Mouse (Mus musculus) liver, postnatal 0 days (tissue): ENCODE results near the gene Cox20. TPM values are rescaled to one million over a fixed set of nuclear protein-coding genes. Genes with fewer than 3 reads are reported as not detected.
A peak's percentile ranks its signal among the peaks of the same experiment; 100 is the strongest.
"Not testable (repeated sequence)": the region's sequence is repeated elsewhere in the genome, so short reads cannot be mapped to it uniquely, and the experiment has no call there.

Experiments used
- ATAC-seq: fragments of 200-750 bp; cut with Nextera tagmentation; 2 replicates; pipeline ENCODE4 v1.8.0; 2017; ENCODE audit warnings: mild to moderate bottlenecking, moderate library complexity
- DNase-seq: peaks from one replicate; pipeline ENCODE4 v3.0.0-alpha.2; 2016
- H3K27ac ChIP-seq: fragments of 300-500 bp; sonication (generic); 2 replicates; pipeline ENCODE4 v1.5.1; 2014; ENCODE audit warnings: antibody characterized with exemption, moderate library complexity, mild to moderate bottlenecking, low read depth
- H3K27me3 ChIP-seq: fragments of 300-500 bp; sonication (generic); 2 replicates; pipeline ENCODE4 v1.6.1; 2014; ENCODE audit warnings: low read length, control low read depth, mixed read lengths; ENCODE audit not compliant: insufficient read depth
- H3K36me3 ChIP-seq: fragments of 300-500 bp; sonication (generic); replicated peaks from 2 replicates; pipeline ENCODE4 v1.6.1; 2014; ENCODE audit warnings: mild to moderate bottlenecking, control low read depth, low read length, moderate library complexity, mixed read lengths; ENCODE audit not compliant: insufficient read depth
- H3K4me1 ChIP-seq: fragments of 300-500 bp; sonication (generic); 2 replicates; pipeline ENCODE4 v1.6.1; 2014; ENCODE audit warnings: antibody characterized with exemption, mild to moderate bottlenecking, control low read depth; ENCODE audit not compliant: insufficient read depth
- H3K4me2 ChIP-seq: fragments of 300-500 bp; sonication (generic); 2 replicates; pipeline ENCODE4 v1.6.1; 2014; ENCODE audit warnings: low read depth, mild to moderate bottlenecking, low read length, moderate library complexity, mixed read lengths
- H3K4me3 ChIP-seq: fragments of 300-500 bp; sonication (generic); 2 replicates; pipeline ENCODE4 v1.5.1; 2014; ENCODE audit warnings: low read depth, low read length
- H3K9ac ChIP-seq: fragments of 300-500 bp; sonication (generic); replicated peaks from 2 replicates; pipeline ENCODE4 v1.6.1; 2014; ENCODE audit warnings: mild to moderate bottlenecking, moderate library complexity
- H3K9me3 ChIP-seq: fragments of 300-500 bp; sonication (generic); 2 replicates; pipeline ENCODE4 v1.6.1; 2016; ENCODE audit warnings: mild to moderate bottlenecking, control low read depth, low read length, mixed read lengths
- CTCF ChIP-seq: sonication (generic); IDR thresholded peaks from 2 replicates; pipeline ENCODE4 v1.5.1; 2016; ENCODE audit warnings: antibody characterized with exemption, low read depth
- EP300 ChIP-seq: IDR thresholded peaks from 2 replicates; pipeline ENCODE4 v1.6.1; 2016; ENCODE audit warnings: antibody characterized with exemption, low read depth, mild to moderate bottlenecking
- WGBS: fragments of 180-500 bp; shearing (Covaris S2); extraction: QIAGEN DNeasy Blood & Tissue Kit; methylation state at CpG from one replicate; pipeline ENCODE4 v1.1.7; 2014; ENCODE audit not compliant: insufficient replicate concordance; 5-methylcytosine and 5-hydroxymethylcytosine counted together
- polyA plus RNA-seq: library from polyadenylated mRNA; unstranded; fragments of >200 nt; fragmentation: Nextera tagmentation; extraction: Ambion mirVana; gene quantifications from 2 replicates; pipeline ENCODE4 v1.2.1, GENCODE M21; 2015

The Cox20 gene
- polyA plus RNA-seq, 1 experiment from 2014 or later = 98.3 TPM

GRCm38 (mm10) chr1:178283946-178284720, 34.8 kb upstream of the Cox20 start:
- no peaks in the 10 kb centered on the region for H3K36me3 ChIP-seq
- H3K4me2 ChIP-seq = no peak overlapping the region
- no peak for ATAC-seq
- H3K27me3 ChIP-seq = no peaks in the 10 kb centered on the region
- no peak overlapping the region for H3K4me3 ChIP-seq
- H3K9me3 ChIP-seq = no peaks in the 10 kb centered on the region
- DNase-seq = no peak
- TF ChIP-seq CTCF = no peak
- no peak for TF ChIP-seq EP300
- no peak overlapping the region for H3K9ac ChIP-seq
- WGBS = 57% methylated on average over 2 of the region's 2 CpGs
- no peaks in the 10 kb centered on the region for H3K4me1 ChIP-seq
- H3K27ac ChIP-seq = no peak overlapping the region

DNA sequence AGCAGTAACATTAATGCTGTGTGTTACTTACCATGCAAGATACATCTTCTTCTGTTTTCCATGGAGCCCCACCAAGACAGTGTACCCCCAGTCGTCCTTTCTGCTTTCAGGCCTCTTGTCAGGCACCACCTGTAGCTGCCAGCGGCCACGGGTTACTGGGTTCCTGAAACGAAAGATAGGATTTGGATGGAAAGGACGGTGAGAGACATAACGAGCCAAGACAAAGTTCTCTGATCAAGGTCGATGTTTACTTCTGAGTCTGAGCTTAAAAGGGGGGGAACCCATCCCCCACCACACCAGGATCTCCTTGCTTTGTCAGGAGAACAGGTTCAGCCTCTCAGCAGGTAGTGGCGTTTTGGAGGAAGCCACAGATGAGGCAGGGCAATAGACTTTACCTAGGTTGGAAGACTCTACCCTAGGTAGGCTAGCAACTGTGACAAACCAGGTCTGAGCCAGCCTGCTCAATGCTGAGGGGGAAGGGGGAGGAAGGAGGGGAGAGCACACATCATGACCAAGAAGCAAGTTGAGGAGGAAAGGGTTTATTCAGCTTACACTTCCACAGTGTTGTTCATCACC, 31.2 kb upstream of the Cox20 start:
- H3K4me1 ChIP-seq = no peaks in the 10 kb centered on the region
- H3K9me3 ChIP-seq = no peaks in the 10 kb centered on the region
- no peak for DNase-seq
- no peak overlapping the region for H3K9ac ChIP-seq
- TF ChIP-seq EP300 = no peak
- TF ChIP-seq CTCF = no peak
- no peaks in the 10 kb centered on the region for H3K27me3 ChIP-seq
- WGBS = 59% methylated on average over 8 of the region's 8 CpGs
- H3K27ac ChIP-seq = no peak overlapping the region
- no peak for ATAC-seq
- H3K36me3 ChIP-seq = no peaks in the 10 kb centered on the region
- H3K4me3 ChIP-seq = no peak overlapping the region
- H3K4me2 ChIP-seq = no peak overlapping the region

- Histone ChIP-seq H3K27me3 (no peaks in the 10 kb centered on the region), H3K9ac (no peak overlapping the region), H3K4me1 (no peaks in the 10 kb centered on the region), H3K36me3 (no peaks in the 10 kb centered on the region), H3K4me3 (no peak overlapping the region), H3K4me2 (no peak overlapping the region), H3K27ac (no peak overlapping the region), H3K9me3 (no peaks in the 10 kb centered on the region)
- DNase-seq (no peak), ATAC-seq (no peak)
- 70% methylated on average over 3 of the region's 3 CpGs for WGBS
- TF ChIP-seq CTCF (no peak), EP300 (no peak)
Observed at GRCm38 (mm10) chr1:178291716-178292115, 27.2 kb upstream of the Cox20 start.

DNA sequence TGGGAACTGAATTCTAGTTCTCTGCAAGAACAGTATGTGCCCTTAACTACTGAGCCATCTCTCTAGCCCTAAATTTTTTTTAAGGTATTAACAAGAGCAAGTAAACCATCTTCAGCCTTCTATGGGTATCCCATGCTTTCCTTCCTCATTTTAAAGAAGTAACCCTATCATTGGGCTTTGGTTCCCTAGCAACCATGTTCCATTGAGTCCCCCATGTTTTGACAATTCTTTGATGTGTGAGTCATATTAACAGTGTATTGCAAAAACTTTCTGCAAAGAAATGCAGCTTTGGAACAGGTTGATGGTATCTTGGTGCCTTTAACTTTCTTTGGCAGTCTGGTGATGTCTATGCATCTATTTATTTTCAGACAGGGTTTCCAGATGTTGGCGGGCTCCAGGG, 24.9 kb upstream of the Cox20 start:
- Histone ChIP-seq H3K4me1 (no peaks in the 10 kb centered on the region), H3K9ac (no peak overlapping the region), H3K9me3 (no peaks in the 10 kb centered on the region), H3K27ac (no peak overlapping the region), H3K4me2 (no peak overlapping the region), H3K27me3 (no peaks in the 10 kb centered on the region), H3K36me3 (no peaks in the 10 kb centered on the region), H3K4me3 (no peak overlapping the region)
- TF ChIP-seq EP300 (no peak), CTCF (no peak)
- ATAC-seq = no peak
- DNase-seq = no peak
- 78% methylated on average over 1 of the region's 1 CpGs for WGBS

DNA sequence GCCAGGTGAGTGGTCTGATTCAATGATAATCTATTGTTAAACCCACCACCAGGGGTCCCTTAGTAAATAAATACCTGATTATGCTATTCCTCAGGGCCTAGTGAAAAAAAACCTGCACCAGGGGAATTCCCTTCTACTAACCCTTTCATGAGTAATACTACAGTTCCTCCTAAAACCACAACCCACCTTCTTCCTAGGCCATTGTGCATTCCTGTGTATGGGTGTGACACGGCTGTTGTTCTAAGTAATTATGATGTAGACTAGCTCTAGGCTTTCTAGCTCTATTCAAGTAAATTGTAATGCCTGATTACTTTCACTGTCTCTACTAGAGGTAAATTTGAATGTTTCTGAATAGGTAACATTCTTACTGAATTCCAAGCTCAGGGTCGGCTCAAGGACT, 17.7 kb upstream of the Cox20 start:
- H3K27me3 ChIP-seq, H3K9ac ChIP-seq, H3K4me2 ChIP-seq, H3K4me3 ChIP-seq, ATAC-seq, DNase-seq, H3K27ac ChIP-seq, H3K4me1 ChIP-seq, H3K9me3 ChIP-seq, H3K36me3 ChIP-seq: not testable (repeated sequence)
- WGBS = 85% methylated on average over 2 of the region's 2 CpGs

- H3K4me1 ChIP-seq = no peaks in the 10 kb centered on the region
- no peak overlapping the region for H3K27ac ChIP-seq
- no peak for ATAC-seq
- WGBS = 21% methylated on average over 3 of the region's 3 CpGs
- H3K36me3 ChIP-seq = no peaks in the 10 kb centered on the region
- H3K4me3 ChIP-seq = no peak overlapping the region
- no peak overlapping the region for H3K9ac ChIP-seq
- no peaks in the 10 kb centered on the region for H3K9me3 ChIP-seq
- peak; percentile 82 for DNase-seq
- no peak overlapping the region for H3K4me2 ChIP-seq
- H3K27me3 ChIP-seq = no peaks in the 10 kb centered on the region
- TF ChIP-seq EP300 (no peak), CTCF (peak; percentile 89)
Observed at GRCm38 (mm10) chr1:178303425-178303824, 15.5 kb upstream of the Cox20 start.
